Mouse (Mus musculus) ES-E14 (cell line): ENCODE measurements around the gene Cldn15. TPM values are rescaled to one million over a fixed set of nuclear protein-coding genes. Genes with fewer than 3 reads are reported as not detected.
A peak's percentile ranks its signal among the peaks of the same experiment; 100 is the strongest.

Experiments
- DNase-seq: peaks from one replicate; pipeline ENCODE4 v3.0.0-alpha.2; 2013; ENCODE audit warnings: low read depth, low spot score
- H3K27ac ChIP-seq: 2 replicates; pipeline ENCODE4 v1.5.1; 2012; ENCODE audit warnings: low read depth, mild to moderate bottlenecking, low read length, moderate library complexity, mixed read lengths; ENCODE audit not compliant: poor library complexity, insufficient read depth, severe bottlenecking
- H3K36me3 ChIP-seq: 2 replicates; pipeline ENCODE4 v1.6.1; 2012; ENCODE audit warnings: mild to moderate bottlenecking, low read length, moderate library complexity, mixed read lengths; ENCODE audit not compliant: control insufficient read depth, poor library complexity, insufficient read depth, severe bottlenecking
- H3K4me1 ChIP-seq, 2 experiments: fragments of 150-350 bp in 1 of 2; sonication (generic) in 1 of 2; 2 replicates each; pipeline ENCODE4 v1.6.1; 2012; ENCODE audit warnings: low read length in 2 of 2, mild to moderate bottlenecking in 1 of 2, mixed read lengths in 1 of 2; ENCODE audit not compliant: control insufficient read depth in 2 of 2, insufficient read depth in 2 of 2, poor library complexity in 1 of 2
- H3K4me3 ChIP-seq, 2 experiments: fragments of 150-350 bp in 1 of 2; sonication (generic) in 1 of 2; 2 replicates each; pipeline ENCODE4 v1.5.1; 2012; ENCODE audit warnings: low read length in 2 of 2, low read depth in 1 of 2, mild to moderate bottlenecking in 1 of 2, mixed read lengths in 1 of 2; ENCODE audit not compliant: insufficient read depth in 1 of 2, poor library complexity in 1 of 2, severe bottlenecking in 1 of 2
- H3K9ac ChIP-seq: 2 replicates; pipeline ENCODE4 v1.6.1; 2012; ENCODE audit warnings: low read depth, mild to moderate bottlenecking, low read length, mixed read lengths; ENCODE audit not compliant: poor library complexity, insufficient read depth, severe bottlenecking
- H3K9me3 ChIP-seq: fragments of 150-350 bp; sonication (generic); 2 replicates; pipeline ENCODE4 v1.6.1; 2012; ENCODE audit warnings: low read depth, mild to moderate bottlenecking, low read length; ENCODE audit not compliant: control insufficient read depth, insufficient read depth
- CHD2 ChIP-seq: IDR thresholded peaks from 2 replicates; pipeline ENCODE4 v1.6.1; 2014; ENCODE audit warnings: mild to moderate bottlenecking, low read depth, low read length, inconsistent platforms
- HCFC1 ChIP-seq: IDR thresholded peaks from 2 replicates; pipeline ENCODE4 v1.6.1; 2012; ENCODE audit warnings: low read length, inconsistent platforms, borderline replicate concordance; ENCODE audit not compliant: insufficient read depth
- MAFK ChIP-seq: IDR thresholded peaks from 2 replicates; pipeline ENCODE4 v1.6.1; 2014; ENCODE audit warnings: mild to moderate bottlenecking, low read depth, low read length, inconsistent platforms; ENCODE audit not compliant: insufficient read depth
- ZC3H11A ChIP-seq: IDR thresholded peaks from 2 replicates; pipeline ENCODE4 v1.6.1; 2012; ENCODE audit warnings: low read depth, mild to moderate bottlenecking, inconsistent platforms, low read length, borderline replicate concordance
- ZNF384 ChIP-seq: IDR thresholded peaks from 2 replicates; pipeline ENCODE4 v1.6.1; 2012; ENCODE audit warnings: low read depth, low read length, inconsistent platforms
- in situ Hi-C, 2 experiments: fragments of 600-800 bp; cut with MboI; formaldehyde crosslinking; loops; one replicate each; pipeline ENCODE4 v1.15.1; 2025; ENCODE audit warnings: low sequenced_read_pairs in 2 of 2, inconsistent platforms in 1 of 2; ENCODE audit not compliant: unreplicated experiment in 2 of 2
- total RNA-seq: library from RNA; depleted of rRNA; stranded (reverse); fragments of 300-350 nt; gene quantifications from 2 replicates; pipeline ENCODE4 v1.2.3, GENCODE M21; 2012

Cldn15 gene
- total RNA-seq, 1 experiment: 0.94 TPM

DNA sequence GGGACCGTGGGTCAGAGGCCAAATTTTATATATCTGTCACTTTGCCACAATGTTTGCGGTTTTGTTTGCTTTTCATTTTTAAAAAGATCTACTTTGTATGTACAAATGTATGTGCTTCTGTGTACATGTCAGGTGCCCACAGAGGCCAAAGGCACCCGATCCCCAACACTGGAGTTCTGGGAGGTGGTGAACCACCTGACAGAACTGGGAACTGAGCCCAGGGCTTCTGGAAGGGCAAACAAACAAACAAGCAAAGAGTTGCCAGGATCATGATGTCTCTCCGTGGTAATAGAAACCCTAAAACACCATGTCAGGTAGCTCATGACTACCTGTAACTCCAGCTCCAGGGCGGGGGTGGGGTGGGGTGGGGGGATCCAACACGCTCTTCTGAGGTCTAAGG, 6.4 kb upstream of the Cldn15 start:
- Histone ChIP-seq H3K9me3 (no peaks in the 10 kb centered on the region), H3K36me3 (peaks cover 20% of the 10 kb centered on the region), H3K4me3 (no peak overlapping the region), H3K27ac (no peak overlapping the region), H3K9ac (no peak overlapping the region), H3K4me1 (peaks cover 11 to 13% of the 10 kb centered on the region in 2 experiments; a peak in 3 of 4 replicates)
- no peak for TF ChIP-seq HCFC1
- TF ChIP-seq CHD2: no peak
- TF ChIP-seq MAFK: no peak
- TF ChIP-seq ZC3H11A: no peak
- in situ Hi-C loops: no loop called here
- DNase-seq: no peak

GRCm38 (mm10) chr5:136961334-136961982, 5.0 kb upstream of the Cldn15 start:
- peak overlapping the region; percentile 83 to 94 for H3K4me3 ChIP-seq
- in situ Hi-C loops: no loop called here
- no peak for TF ChIP-seq MAFK
- no peak for TF ChIP-seq ZNF384
- no peak for TF ChIP-seq HCFC1
- no peak for TF ChIP-seq CHD2
- no peak for TF ChIP-seq ZC3H11A
- peak overlapping the region; percentile 6; the same call in 1 of the 2 replicates for H3K9ac ChIP-seq
- H3K9me3 ChIP-seq: no peaks in the 10 kb centered on the region
- no peak for DNase-seq
- H3K4me1 ChIP-seq: peaks cover 7 to 22% of the 10 kb centered on the region in 2 experiments; a peak in 3 of 4 replicates
- H3K36me3 ChIP-seq: peaks cover 31% of the 10 kb centered on the region
- H3K27ac ChIP-seq: peak overlapping the region; percentile 2; the same call in 1 of the 2 replicates

- peaks cover 7 to 23% of the 10 kb centered on the region in 2 experiments; a peak in 3 of 4 replicates for H3K4me1 ChIP-seq
- peak overlapping the region; percentile 83 to 94 for H3K4me3 ChIP-seq
- H3K36me3 ChIP-seq: peaks cover 32% of the 10 kb centered on the region
- no peak for TF ChIP-seq CHD2
- peak; percentile 93 for TF ChIP-seq HCFC1
- H3K9ac ChIP-seq: peak overlapping the region; percentile 86
- H3K27ac ChIP-seq: peak overlapping the region; percentile 80
- no peaks in the 10 kb centered on the region for H3K9me3 ChIP-seq
- in situ Hi-C loops: no loop called here
- peak; percentile 75 for DNase-seq
These were observed 4.4 kb upstream of the Cldn15 start for GRCm38 (mm10) chr5:136961983-136962461.

- Histone ChIP-seq H3K4me3 (peak overlapping the region; percentile 83 to 94), H3K4me1 (peaks cover 7 to 26% of the 10 kb centered on the region in 2 experiments; a peak in 3 of 4 replicates), H3K36me3 (peaks cover 32% of the 10 kb centered on the region), H3K27ac (peak overlapping the region; percentile 80), H3K9ac (peak overlapping the region; percentile 86), H3K9me3 (no peaks in the 10 kb centered on the region)
- no peak for DNase-seq
- no peak for TF ChIP-seq MAFK
- no peak for TF ChIP-seq CHD2
- no peak for TF ChIP-seq ZNF384
- TF ChIP-seq ZC3H11A: no peak
- TF ChIP-seq HCFC1: no peak
- in situ Hi-C loops: no loop called here
These were observed 3.9 kb upstream of the Cldn15 start for GRCm38 (mm10) chr5:136962501-136962900.
